Mouse (Mus musculus): Measurements from ENCODE around the gene Cltrn. TPM values are rescaled to one million over a fixed set of nuclear protein-coding genes. Genes with fewer than 3 reads are reported as not detected.

Cltrn gene
- polyA plus RNA-seq, 1 experiment from 2014 or later, result 504 TPM

GRCm38 (mm10) chrX:164066185-164066584 is 22.4 kb upstream of the Cltrn start:
- WGBS, result 13% methylated on average over 2 of the region's 2 CpGs
- DNase-seq (ENCODE audit: low spot score), result peak; percentile 81
- no peaks in the 10 kb centered on the region for H3K27me3 ChIP-seq (ENCODE audit: insufficient read depth, low read length)

GRCm38 (mm10) chrX:164068968-164069367 is 19.7 kb upstream of the Cltrn start:
- ATAC-seq (replicated peaks; ENCODE audit: low FRiP score, low read depth), result no peak; the same call in 1 of the 2 replicates
- Histone ChIP-seq H3K27me3 (ENCODE audit: insufficient read depth, low read length) (no peaks in the 10 kb centered on the region), H3K36me3 (ENCODE audit: insufficient read depth, low read length) (no peaks in the 10 kb centered on the region), H3K27ac (no peak overlapping the region), H3K4me1 (replicated peaks; ENCODE audit: insufficient read depth, low read length) (no peaks in the 10 kb centered on the region), H3K4me2 (ENCODE audit: low read length) (no peak overlapping the region), H3K4me3 (replicated peaks; ENCODE audit: low read depth, low read length) (no peak overlapping the region), H3K9ac (ENCODE audit: low read depth, low read length) (no peak overlapping the region), H3K9me3 (replicated peaks; ENCODE audit: low read length) (no peaks in the 10 kb centered on the region)
- 77% methylated on average over 4 of the region's 4 CpGs for WGBS
- no peak for TF ChIP-seq CTCF (IDR thresholded peaks at IDR 0.05; ENCODE audit: low read depth)
- DNase-seq (ENCODE audit: low spot score), result no peak

More at GRCm38 (mm10) chrX:164066185-164066584, 22.4 kb upstream of the Cltrn start:
- Histone ChIP-seq H3K9ac (ENCODE audit: low read depth, low read length) (no peak overlapping the region), H3K4me3 (replicated peaks; ENCODE audit: low read depth, low read length) (no peak overlapping the region), H3K9me3 (replicated peaks; ENCODE audit: low read length) (no peaks in the 10 kb centered on the region), H3K36me3 (ENCODE audit: insufficient read depth, low read length) (no peaks in the 10 kb centered on the region), H3K4me1 (replicated peaks; ENCODE audit: insufficient read depth, low read length) (no peaks in the 10 kb centered on the region), H3K27ac (no peak overlapping the region), H3K4me2 (ENCODE audit: low read length) (no peak overlapping the region)
- peak; percentile 84 for TF ChIP-seq CTCF (IDR thresholded peaks at IDR 0.05; ENCODE audit: low read depth)
- 0 out of 2 replicates have a peak, but pooled peaks have one; percentile 49 for ATAC-seq (replicated peaks; ENCODE audit: low FRiP score, low read depth)

DNA sequence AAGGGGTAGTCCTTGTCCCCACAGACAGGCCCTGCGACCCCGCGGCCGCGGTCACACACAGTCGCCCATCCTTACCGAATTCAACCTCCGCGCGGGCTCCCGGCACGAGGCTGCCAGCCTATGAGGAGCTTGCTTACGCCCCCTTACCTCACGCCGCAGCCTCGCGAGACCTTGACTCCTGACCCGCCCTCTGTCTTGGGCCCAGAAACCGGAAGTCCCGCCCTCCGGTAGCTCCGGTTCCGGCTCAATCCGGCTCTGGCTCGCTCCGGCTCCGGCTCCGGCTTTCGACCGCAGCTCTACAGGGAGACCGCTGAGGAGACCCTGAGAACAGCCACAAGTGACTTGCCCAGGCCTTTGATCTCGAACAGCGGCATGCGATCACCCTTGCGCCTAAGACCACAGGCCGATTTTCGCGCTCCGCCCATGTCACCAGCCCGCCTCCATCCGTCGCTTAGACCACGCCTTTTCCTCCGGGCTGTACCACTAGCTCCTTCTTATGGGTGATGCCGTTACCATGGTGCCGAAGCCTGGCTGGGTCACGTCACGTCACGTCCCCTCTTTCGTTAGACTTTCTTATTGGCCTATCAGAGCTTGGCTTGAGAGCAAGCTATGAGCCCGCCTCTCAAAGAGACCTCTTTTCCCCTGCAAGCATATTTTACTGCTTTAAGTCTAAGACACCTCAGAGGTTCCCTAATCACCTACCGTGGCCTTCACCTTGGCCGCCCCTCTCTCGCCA is 12.4 kb upstream of the Cltrn start, which contains the start of gene Siah1b:
TSS of gene Siah1b (minus strand) at position 454 of the 736 bp plus-strand sequence.
- TF ChIP-seq CTCF (IDR thresholded peaks at IDR 0.05; ENCODE audit: low read depth), result no peak
- peak within 1 kb of the TSS; percentile 61 for H3K9ac ChIP-seq (ENCODE audit: low read depth, low read length)
- ATAC-seq (replicated peaks; ENCODE audit: low FRiP score, low read depth) (peak; percentile 99), DNase-seq (ENCODE audit: low spot score) (peak; percentile 97)
- no peaks in the 10 kb centered on the region for H3K4me1 ChIP-seq (replicated peaks; ENCODE audit: insufficient read depth, low read length)
- H3K4me2 ChIP-seq (ENCODE audit: low read length), result peak within 1 kb of the TSS; percentile 74
- peak within 1 kb of the TSS; percentile 86 for H3K27ac ChIP-seq
- 32% methylated on average over 54 of the region's 54 CpGs for WGBS
- peak within 1 kb of the TSS; percentile 54 for H3K4me3 ChIP-seq (replicated peaks; ENCODE audit: low read depth, low read length)
- H3K27me3 ChIP-seq (ENCODE audit: insufficient read depth, low read length), result no peaks in the 10 kb centered on the region
- H3K36me3 ChIP-seq (ENCODE audit: insufficient read depth, low read length), result no peaks in the 10 kb centered on the region
- no peaks in the 10 kb centered on the region for H3K9me3 ChIP-seq (replicated peaks; ENCODE audit: low read length)

GRCm38 (mm10) chrX:164082030-164082429 is 6.6 kb upstream of the Cltrn start:
- Histone ChIP-seq H3K36me3 (ENCODE audit: insufficient read depth, low read length) (no peaks in the 10 kb centered on the region), H3K4me3 (replicated peaks; ENCODE audit: low read depth, low read length) (no peak overlapping the region), H3K9me3 (replicated peaks; ENCODE audit: low read length) (no peaks in the 10 kb centered on the region), H3K9ac (ENCODE audit: low read depth, low read length) (no peak overlapping the region), H3K27me3 (ENCODE audit: insufficient read depth, low read length) (no peaks in the 10 kb centered on the region), H3K4me1 (replicated peaks; ENCODE audit: insufficient read depth, low read length) (no peaks in the 10 kb centered on the region), H3K4me2 (ENCODE audit: low read length) (no peak overlapping the region), H3K27ac (no peak overlapping the region)
- no peak for DNase-seq (ENCODE audit: low spot score)
- 94% methylated on average over 9 of the region's 9 CpGs for WGBS
- no peak for ATAC-seq (replicated peaks; ENCODE audit: low FRiP score, low read depth)
- TF ChIP-seq CTCF (IDR thresholded peaks at IDR 0.05; ENCODE audit: low read depth), result no peak

DNA sequence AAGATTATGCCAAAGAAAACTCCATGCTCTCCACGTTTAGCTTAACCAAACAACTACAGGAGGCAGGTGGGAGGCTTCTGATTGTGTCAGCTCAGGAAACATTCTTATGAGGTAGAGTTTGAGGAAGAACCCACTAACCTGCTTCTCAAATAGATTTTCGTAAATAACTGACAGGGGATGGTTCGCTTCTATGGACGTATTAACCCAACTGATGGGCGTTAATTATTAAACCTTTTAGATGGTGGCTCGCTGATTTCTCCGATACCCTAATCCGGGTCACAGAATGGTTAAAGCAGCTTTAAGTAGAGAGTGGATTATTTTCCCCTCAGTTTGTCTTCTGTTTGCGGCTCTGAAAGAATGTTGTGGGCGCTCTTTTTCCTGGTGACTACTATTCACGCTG is 1.3 kb downstream of the Cltrn start:
- TF ChIP-seq CTCF (IDR thresholded peaks at IDR 0.05; ENCODE audit: low read depth), result no peak
- Histone ChIP-seq H3K9ac (ENCODE audit: low read depth, low read length) (no peak overlapping the region), H3K9me3 (replicated peaks; ENCODE audit: low read length) (no peaks in the 10 kb centered on the region), H3K27ac (no peak overlapping the region), H3K4me3 (replicated peaks; ENCODE audit: low read depth, low read length) (no peak overlapping the region), H3K4me2 (ENCODE audit: low read length) (no peak overlapping the region), H3K36me3 (ENCODE audit: insufficient read depth, low read length) (no peaks in the 10 kb centered on the region), H3K27me3 (ENCODE audit: insufficient read depth, low read length) (no peaks in the 10 kb centered on the region), H3K4me1 (replicated peaks; ENCODE audit: insufficient read depth, low read length) (no peaks in the 10 kb centered on the region)
- WGBS, result 70% methylated on average over 11 of the region's 11 CpGs
- ATAC-seq (replicated peaks; ENCODE audit: low FRiP score, low read depth) (0 out of 2 replicates have a peak, but pooled peaks have one; percentile 17), DNase-seq (ENCODE audit: low spot score) (peak; percentile 17)

DNA sequence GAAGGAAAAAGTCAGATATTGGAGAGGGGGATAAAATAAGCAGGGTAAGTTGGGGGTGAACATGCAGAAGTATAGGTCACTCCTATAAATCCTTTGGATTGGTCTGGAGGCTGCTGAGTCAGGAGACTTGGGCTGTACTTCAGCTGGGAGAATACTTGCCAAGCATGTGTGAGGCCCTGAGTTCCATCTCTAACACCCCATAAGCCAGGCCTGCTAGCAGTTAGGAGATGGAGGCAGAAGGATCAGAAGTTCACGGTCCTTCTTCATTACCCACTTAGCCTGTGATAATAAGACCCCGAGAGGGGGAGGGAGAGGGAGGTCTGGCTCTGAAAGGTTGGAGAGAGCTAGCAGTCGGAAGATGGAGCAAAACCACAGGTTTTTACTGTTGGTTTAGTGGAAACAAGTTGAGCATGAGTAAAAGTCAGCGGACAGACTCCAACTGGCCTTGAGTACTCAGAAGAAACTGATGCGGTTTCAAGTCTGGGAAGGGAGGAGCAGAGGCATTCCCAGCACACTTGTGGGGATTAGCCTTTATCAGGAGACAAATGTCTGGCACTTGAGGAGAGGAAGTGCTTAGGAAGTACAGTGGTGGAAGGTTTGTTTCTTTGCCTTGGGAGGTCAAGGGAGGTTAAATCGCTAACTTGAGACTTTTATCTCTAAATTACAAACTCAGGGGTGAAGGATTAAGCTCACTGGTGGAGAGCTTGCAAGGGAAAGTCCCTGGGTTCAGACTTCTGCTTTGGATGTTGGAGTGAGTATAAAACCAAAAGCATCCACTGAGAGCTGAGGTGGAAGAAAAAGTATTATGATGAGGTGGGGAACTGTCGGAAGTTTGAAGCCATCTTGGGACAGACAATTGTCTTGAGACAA is 3.9 kb downstream of the Cltrn start:
- no peak overlapping the region; the same call in 1 of the 2 replicates for H3K4me2 ChIP-seq (ENCODE audit: low read length)
- ATAC-seq (replicated peaks; ENCODE audit: low FRiP score, low read depth), result no peak
- peak; percentile 16 for DNase-seq (ENCODE audit: low spot score)
- H3K9ac ChIP-seq (ENCODE audit: low read depth, low read length), result no peak overlapping the region
- no peaks in the 10 kb centered on the region for H3K4me1 ChIP-seq (replicated peaks; ENCODE audit: insufficient read depth, low read length)
- WGBS, result 60% methylated on average over 7 of the region's 7 CpGs
- H3K36me3 ChIP-seq (ENCODE audit: insufficient read depth, low read length), result no peaks in the 10 kb centered on the region
- no peak overlapping the region for H3K4me3 ChIP-seq (replicated peaks; ENCODE audit: low read depth, low read length)
- no peaks in the 10 kb centered on the region for H3K27me3 ChIP-seq (ENCODE audit: insufficient read depth, low read length)
- no peaks in the 10 kb centered on the region for H3K9me3 ChIP-seq (replicated peaks; ENCODE audit: low read length)
- no peak for TF ChIP-seq CTCF (IDR thresholded peaks at IDR 0.05; ENCODE audit: low read depth)
- no peak overlapping the region for H3K27ac ChIP-seq

All from kidney, postnatal 0 days (tissue).